Mouse (Mus musculus) cerebellum, adult 2 months (tissue): Measurements from ENCODE around the gene Mtss1l. TPM values are rescaled to one million over a fixed set of nuclear protein-coding genes. Genes with fewer than 3 reads are reported as not detected.

ENCODE experiments used
- DNase-seq, 2 experiments: peaks; one replicate each; pipeline ENCODE4 v3.0.0; 2021
- H3K27ac ChIP-seq: fragments of 200-500 bp; 2 replicates; pipeline ENCODE4 v1.5.1; 2012; ENCODE audit warnings: low read length, control low read depth, inconsistent platforms; ENCODE audit not compliant: insufficient read depth
- H3K27me3 ChIP-seq: fragments of 200-500 bp; 2 replicates; pipeline ENCODE4 v1.6.1; 2012; ENCODE audit warnings: inconsistent platforms, mild to moderate bottlenecking, low read length, moderate library complexity; ENCODE audit not compliant: control insufficient read depth, insufficient read depth
- H3K4me1 ChIP-seq: fragments of 200-500 bp; 2 replicates; pipeline ENCODE4 v1.6.1; 2011; ENCODE audit warnings: low read length; ENCODE audit not compliant: control insufficient read depth, insufficient read depth
- H3K4me3 ChIP-seq: fragments of 200-500 bp; replicated peaks from 2 replicates; pipeline ENCODE3; 2011; ENCODE audit warnings: mild to moderate bottlenecking, low read depth, low read length, control low read depth; ENCODE audit not compliant: insufficient read depth
- CTCF ChIP-seq: fragments of 200-500 bp; IDR thresholded peaks from 2 replicates; pipeline ENCODE4 v1.5.1; 2011; ENCODE audit warnings: low read depth, mild to moderate bottlenecking, control low read depth, low read length, moderate library complexity, borderline replicate concordance; ENCODE audit not compliant: insufficient read depth
- POLR2A ChIP-seq: fragments of 200-500 bp; IDR thresholded peaks from 2 replicates; pipeline ENCODE4 v1.6.1; 2011; ENCODE audit warnings: low read length, control low read depth, borderline replicate concordance; ENCODE audit not compliant: insufficient read depth
- WGBS: fragments of 180-500 bp; shearing (Covaris S2); methylation state at CpG from one replicate; pipeline ENCODE4 v1.1.7; 2018; 5-methylcytosine and 5-hydroxymethylcytosine counted together
- polyA plus RNA-seq: library from polyadenylated mRNA; depleted of rRNA; stranded (reverse); fragments of >200 nt; gene quantifications from 2 replicates; pipeline ENCODE4 v1.2.3, GENCODE M21; 2012

Gene Mtss1l
- polyA plus RNA-seq, 1 experiment = 257 TPM

- peak; percentile 65 to 76 for DNase-seq
- no peak for TF ChIP-seq POLR2A
- TF ChIP-seq CTCF = peak; percentile 57
- Histone ChIP-seq H3K27me3 (no peaks in the 10 kb centered on the region), H3K27ac (no peak overlapping the region), H3K4me3 (no peak overlapping the region), H3K4me1 (peaks cover 43% of the 10 kb centered on the region)
- WGBS = 3% methylated on average over 18 of the region's 18 CpGs
These were observed 5.6 kb downstream of the Mtss1l start for GRCm38 (mm10) chr8:110726893-110727292.

- DNase-seq = peak; percentile 49 to 59
- Histone ChIP-seq H3K4me1 (peaks cover 23% of the 10 kb centered on the region), H3K27me3 (no peaks in the 10 kb centered on the region), H3K4me3 (no peak overlapping the region), H3K27ac (peak overlapping the region; percentile 19)
- WGBS = 29% methylated on average over 8 of the region's 8 CpGs
- TF ChIP-seq POLR2A = no peak
- no peak for TF ChIP-seq CTCF
These were observed 10.1 kb downstream of the Mtss1l start for GRCm38 (mm10) chr8:110731346-110731859.

- WGBS = 42% methylated on average over 8 of the region's 8 CpGs
- TF ChIP-seq CTCF = no peak
- no peak for TF ChIP-seq POLR2A
- peak; percentile 69 to 77 for DNase-seq
- Histone ChIP-seq H3K4me1 (peaks cover 13% of the 10 kb centered on the region), H3K27me3 (no peaks in the 10 kb centered on the region), H3K4me3 (no peak overlapping the region), H3K27ac (no peak overlapping the region)
These were observed 11.8 kb downstream of the Mtss1l start for GRCm38 (mm10) chr8:110733036-110733435.

DNA sequence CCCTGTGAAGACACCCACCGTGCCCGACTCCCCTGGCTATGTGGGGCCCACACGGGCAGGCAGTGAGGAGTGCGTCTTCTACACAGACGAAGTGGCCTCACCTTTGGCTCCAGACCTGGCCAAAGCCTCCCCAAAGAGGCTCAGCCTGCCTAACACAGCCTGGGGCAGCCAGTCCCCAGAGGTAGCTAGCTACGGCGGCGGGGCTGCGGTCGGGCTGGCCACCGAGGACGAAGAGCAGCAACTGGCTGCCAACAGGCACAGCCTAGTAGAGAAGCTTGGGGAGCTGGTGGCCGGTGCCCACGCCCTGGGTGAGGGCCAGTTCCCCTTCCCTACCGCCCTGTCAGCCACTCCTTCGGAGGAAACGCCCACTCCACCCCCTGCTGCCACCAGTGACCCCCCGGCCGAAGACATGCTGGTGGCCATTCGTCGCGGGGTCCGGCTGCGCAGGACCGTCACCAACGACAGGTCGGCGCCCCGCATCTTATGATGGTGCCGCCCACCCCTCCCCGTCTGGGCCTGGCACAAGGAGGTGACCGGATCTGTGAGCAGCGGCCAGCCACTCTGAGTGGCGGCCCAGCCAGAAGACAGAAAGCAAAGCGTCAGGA, 17.4 kb downstream of the Mtss1l start:
- peak in 1 of 2 experiments; percentile 45 for DNase-seq
- TF ChIP-seq POLR2A (no peak), CTCF (no peak)
- 65% methylated on average over 35 of the region's 35 CpGs for WGBS
- H3K4me3 ChIP-seq = no peak overlapping the region
- peaks cover 15% of the 10 kb centered on the region for H3K4me1 ChIP-seq
- no peak overlapping the region for H3K27ac ChIP-seq
- H3K27me3 ChIP-seq = no peaks in the 10 kb centered on the region

GRCm38 (mm10) chr8:110740629-110741175, 19.4 kb downstream of the Mtss1l start:
- peak in 1 of 2 experiments; percentile 27 for DNase-seq
- Histone ChIP-seq H3K4me1 (peaks cover 15% of the 10 kb centered on the region), H3K27me3 (no peaks in the 10 kb centered on the region), H3K4me3 (no peak overlapping the region), H3K27ac (no peak overlapping the region)
- TF ChIP-seq CTCF = no peak
- no peak for TF ChIP-seq POLR2A
- WGBS = 80% methylated on average over 5 of the region's 5 CpGs

DNA sequence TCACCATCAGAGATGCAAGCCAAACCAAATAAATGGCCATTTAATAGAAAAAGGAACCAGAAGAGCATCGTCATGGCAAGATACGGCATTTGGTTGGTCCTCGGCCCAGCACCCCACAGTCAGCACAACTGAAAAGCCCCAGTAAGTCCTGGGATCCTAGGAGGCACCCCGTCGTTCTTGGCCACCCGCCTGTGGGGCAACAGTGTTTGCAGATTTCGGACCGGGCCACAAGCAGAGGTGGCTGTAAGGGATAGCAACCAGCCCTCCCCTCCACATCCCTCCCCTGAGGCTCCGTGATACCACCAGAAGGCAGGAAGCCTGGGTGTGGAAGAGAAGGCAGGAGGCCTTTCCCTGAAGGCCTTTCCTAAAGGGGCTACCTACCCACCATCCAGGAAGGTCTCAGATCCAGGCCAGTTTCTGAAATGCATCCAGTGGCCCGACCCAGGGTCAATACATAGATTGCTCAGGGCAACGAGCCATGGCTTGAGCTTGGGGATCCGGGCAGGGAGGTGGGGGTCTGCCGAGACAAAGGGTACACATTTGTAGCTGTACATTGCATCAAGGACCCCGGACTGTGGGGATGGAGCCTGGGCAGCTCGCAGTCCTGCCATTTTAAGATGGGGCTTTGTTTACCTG, 20.7 kb downstream of the Mtss1l start:
- Histone ChIP-seq H3K4me1 (peaks cover 15% of the 10 kb centered on the region), H3K4me3 (no peak overlapping the region), H3K27me3 (no peaks in the 10 kb centered on the region), H3K27ac (no peak overlapping the region)
- no peak for TF ChIP-seq POLR2A
- no peak for TF ChIP-seq CTCF
- peak in 1 of 2 experiments; percentile 37 for DNase-seq
- 34% methylated on average over 15 of the region's 15 CpGs for WGBS

GRCm38 (mm10) chr8:110742452-110742818, 21.2 kb downstream of the Mtss1l start:
- 86% methylated on average over 5 of the region's 5 CpGs for WGBS

GRCm38 (mm10) chr8:110745162-110745561, 23.9 kb downstream of the Mtss1l start:
- Histone ChIP-seq H3K27me3 (no peaks in the 10 kb centered on the region), H3K4me3 (no peak overlapping the region), H3K27ac (no peak overlapping the region), H3K4me1 (peaks cover 9% of the 10 kb centered on the region)
- TF ChIP-seq POLR2A (no peak), CTCF (no peak)
- WGBS = 95% methylated on average over 10 of the region's 10 CpGs
- no peak for DNase-seq

More at GRCm38 (mm10) chr8:110742452-110742818, 21.2 kb downstream of the Mtss1l start:
- no peak for TF ChIP-seq POLR2A
- no peak for TF ChIP-seq CTCF
- Histone ChIP-seq H3K4me1 (peaks cover 15% of the 10 kb centered on the region), H3K27me3 (no peaks in the 10 kb centered on the region), H3K4me3 (no peak overlapping the region), H3K27ac (no peak overlapping the region)
- DNase-seq = peak in 1 of 2 experiments; percentile 30

DNA sequence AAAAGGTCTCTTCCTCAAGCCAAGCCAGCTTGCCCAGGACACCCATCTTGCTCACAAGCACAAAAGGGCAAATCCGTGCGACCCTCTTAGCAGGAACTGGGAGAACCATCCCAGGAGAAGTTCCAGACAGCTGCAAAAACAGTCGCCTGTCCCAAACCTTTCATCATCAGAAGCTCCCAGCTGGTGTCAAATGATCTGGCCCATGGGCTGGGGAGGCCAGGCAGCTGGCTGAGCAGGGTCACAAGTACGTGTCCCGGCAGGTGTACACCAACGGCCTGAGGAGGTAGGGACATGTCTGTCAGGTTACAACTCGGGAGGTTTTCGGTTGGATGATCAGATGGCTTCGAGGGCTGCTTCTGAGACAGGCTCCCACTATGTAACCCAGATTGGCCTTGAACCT, 25.4 kb downstream of the Mtss1l start:
- Histone ChIP-seq H3K4me3 (no peak overlapping the region), H3K27ac (no peak overlapping the region), H3K27me3 (no peaks in the 10 kb centered on the region), H3K4me1 (peaks cover 5% of the 10 kb centered on the region)
- no peak for TF ChIP-seq POLR2A
- WGBS = 71% methylated on average over 9 of the region's 9 CpGs
- no peak for DNase-seq
